Mouse (Mus musculus): ENCODE results near the gene Usf3. TPM values are rescaled to one million over a fixed set of nuclear protein-coding genes. Genes with fewer than 3 reads are reported as not detected.

Gene Usf3
- polyA plus RNA-seq, 1 experiment from 2014 or later, result 4.7 TPM

- H3K9ac ChIP-seq (ENCODE audit: low read length), result no peak overlapping the region; the same call in 1 of the 2 replicates
- peak overlapping the region; percentile 60 for H3K4me2 ChIP-seq (ENCODE audit: low read length)
- no peaks in the 10 kb centered on the region for H3K27me3 ChIP-seq (ENCODE audit: control insufficient read depth, insufficient read depth, low read length)
- peak; percentile 38 for ATAC-seq (ENCODE audit: insufficient number of reproducible peaks, insufficient read depth, low FRiP score, low read depth)
- H3K9me3 ChIP-seq (ENCODE audit: control insufficient read depth, low read length), result no peaks in the 10 kb centered on the region
- H3K27ac ChIP-seq (replicated peaks in 1 of 2; ENCODE audit: control insufficient read depth in 1 of 2, insufficient read depth in 1 of 2, low read depth in 2 of 2, low read length in 2 of 2), result peak overlapping the region; percentile 65 to 66; a peak in 3 of 4 replicates
- 20% methylated on average over 10 of the region's 10 CpGs for WGBS
- peak overlapping the region in 1 of 2 experiments; percentile 21; a peak in 3 of 4 replicates for H3K4me3 ChIP-seq (ENCODE audit: control insufficient read depth in 1 of 2, insufficient read depth in 1 of 2, low read depth in 1 of 2, low read length in 2 of 2)
- H3K4me1 ChIP-seq (ENCODE audit: control insufficient read depth in 2 of 2, insufficient read depth in 2 of 2, low read length in 2 of 2), result peaks cover 14 to 16% of the 10 kb centered on the region in 2 experiments
- no peaks in the 10 kb centered on the region for H3K36me3 ChIP-seq (ENCODE audit: control insufficient read depth, insufficient read depth, low read length)
Measured at GRCm38 (mm10) chr16:44238835-44239263, 65.8 kb downstream of the Usf3 start.

GRCm38 (mm10) chr16:44240406-44240805, 67.4 kb downstream of the Usf3 start:
- no peaks in the 10 kb centered on the region for H3K9me3 ChIP-seq (ENCODE audit: control insufficient read depth, low read length)
- no peak overlapping the region for H3K4me2 ChIP-seq (ENCODE audit: low read length)
- H3K9ac ChIP-seq (ENCODE audit: low read length), result no peak overlapping the region
- ATAC-seq (ENCODE audit: insufficient number of reproducible peaks, insufficient read depth, low FRiP score, low read depth), result no peak
- H3K4me1 ChIP-seq (ENCODE audit: control insufficient read depth in 2 of 2, insufficient read depth in 2 of 2, low read length in 2 of 2), result peaks cover 14 to 16% of the 10 kb centered on the region in 2 experiments
- H3K27me3 ChIP-seq (ENCODE audit: control insufficient read depth, insufficient read depth, low read length), result no peaks in the 10 kb centered on the region
- H3K27ac ChIP-seq (replicated peaks in 1 of 2; ENCODE audit: control insufficient read depth in 1 of 2, insufficient read depth in 1 of 2, low read depth in 2 of 2, low read length in 2 of 2), result no peak overlapping the region
- H3K4me3 ChIP-seq (ENCODE audit: control insufficient read depth in 1 of 2, insufficient read depth in 1 of 2, low read depth in 1 of 2, low read length in 2 of 2), result no peak overlapping the region
- 48% methylated on average over 8 of the region's 8 CpGs for WGBS
- H3K36me3 ChIP-seq (ENCODE audit: control insufficient read depth, insufficient read depth, low read length), result no peaks in the 10 kb centered on the region

- H3K36me3 ChIP-seq (ENCODE audit: control insufficient read depth, insufficient read depth, low read length), result no peaks in the 10 kb centered on the region
- no peak overlapping the region for H3K9ac ChIP-seq (ENCODE audit: low read length)
- no peaks in the 10 kb centered on the region for H3K27me3 ChIP-seq (ENCODE audit: control insufficient read depth, insufficient read depth, low read length)
- no peak overlapping the region for H3K4me2 ChIP-seq (ENCODE audit: low read length)
- no peak overlapping the region for H3K27ac ChIP-seq (replicated peaks in 1 of 2; ENCODE audit: control insufficient read depth in 1 of 2, insufficient read depth in 1 of 2, low read depth in 2 of 2, low read length in 2 of 2)
- no peak for ATAC-seq (ENCODE audit: insufficient number of reproducible peaks, insufficient read depth, low FRiP score, low read depth)
- WGBS, result 0% methylated on average over 1 of the region's 1 CpGs
- peaks cover 3% of the 10 kb centered on the region; the same call in 1 of the 2 replicates for H3K9me3 ChIP-seq (ENCODE audit: control insufficient read depth, low read length)
- no peak overlapping the region for H3K4me3 ChIP-seq (ENCODE audit: control insufficient read depth in 1 of 2, insufficient read depth in 1 of 2, low read depth in 1 of 2, low read length in 2 of 2)
- H3K4me1 ChIP-seq (ENCODE audit: control insufficient read depth in 2 of 2, insufficient read depth in 2 of 2, low read length in 2 of 2), result peaks cover 14 to 16% of the 10 kb centered on the region in 2 experiments
Measured at GRCm38 (mm10) chr16:44242633-44243032, 69.6 kb downstream of the Usf3 start.

- H3K27ac ChIP-seq (replicated peaks in 1 of 2; ENCODE audit: control insufficient read depth in 1 of 2, insufficient read depth in 1 of 2, low read depth in 2 of 2, low read length in 2 of 2), result no peak overlapping the region
- no peak overlapping the region for H3K4me3 ChIP-seq (ENCODE audit: control insufficient read depth in 1 of 2, insufficient read depth in 1 of 2, low read depth in 1 of 2, low read length in 2 of 2)
- H3K9me3 ChIP-seq (ENCODE audit: control insufficient read depth, low read length), result peaks cover 3% of the 10 kb centered on the region; the same call in 1 of the 2 replicates
- H3K9ac ChIP-seq (ENCODE audit: low read length), result no peak overlapping the region
- H3K36me3 ChIP-seq (ENCODE audit: control insufficient read depth, insufficient read depth, low read length), result no peaks in the 10 kb centered on the region
- ATAC-seq (ENCODE audit: insufficient number of reproducible peaks, insufficient read depth, low FRiP score, low read depth), result no peak
- 57% methylated on average over 7 of the region's 7 CpGs for WGBS
- H3K27me3 ChIP-seq (ENCODE audit: control insufficient read depth, insufficient read depth, low read length), result no peaks in the 10 kb centered on the region
- no peak overlapping the region for H3K4me2 ChIP-seq (ENCODE audit: low read length)
- peaks cover 12 to 15% of the 10 kb centered on the region in 2 experiments for H3K4me1 ChIP-seq (ENCODE audit: control insufficient read depth in 2 of 2, insufficient read depth in 2 of 2, low read length in 2 of 2)
Measured at GRCm38 (mm10) chr16:44243323-44243722, 70.3 kb downstream of the Usf3 start.

- Histone ChIP-seq H3K4me2 (ENCODE audit: low read length) (no peak overlapping the region), H3K9ac (ENCODE audit: low read length) (no peak overlapping the region), H3K27ac (replicated peaks in 1 of 2; ENCODE audit: control insufficient read depth in 1 of 2, insufficient read depth in 1 of 2, low read depth in 2 of 2, low read length in 2 of 2) (no peak overlapping the region), H3K4me3 (ENCODE audit: control insufficient read depth in 1 of 2, insufficient read depth in 1 of 2, low read depth in 1 of 2, low read length in 2 of 2) (no peak overlapping the region), H3K36me3 (ENCODE audit: control insufficient read depth, insufficient read depth, low read length) (no peaks in the 10 kb centered on the region), H3K27me3 (ENCODE audit: control insufficient read depth, insufficient read depth, low read length) (no peaks in the 10 kb centered on the region), H3K9me3 (ENCODE audit: control insufficient read depth, low read length) (peaks cover 3% of the 10 kb centered on the region; the same call in 1 of the 2 replicates), H3K4me1 (ENCODE audit: control insufficient read depth in 2 of 2, insufficient read depth in 2 of 2, low read length in 2 of 2) (peaks cover 0 to 3% of the 10 kb centered on the region in 2 experiments; a peak in 1 of 4 replicates)
- 68% methylated on average over 10 of the region's 10 CpGs for WGBS
- no peak for ATAC-seq (ENCODE audit: insufficient number of reproducible peaks, insufficient read depth, low FRiP score, low read depth)
Measured at GRCm38 (mm10) chr16:44249985-44250384, 76.9 kb downstream of the Usf3 start.

GRCm38 (mm10) chr16:44252735-44253134, 79.7 kb downstream of the Usf3 start:
- Histone ChIP-seq H3K9ac (ENCODE audit: low read length) (no peak overlapping the region), H3K36me3 (ENCODE audit: control insufficient read depth, insufficient read depth, low read length) (no peaks in the 10 kb centered on the region), H3K4me3 (ENCODE audit: control insufficient read depth in 1 of 2, insufficient read depth in 1 of 2, low read depth in 1 of 2, low read length in 2 of 2) (no peak overlapping the region), H3K4me2 (ENCODE audit: low read length) (no peak overlapping the region), H3K27ac (replicated peaks in 1 of 2; ENCODE audit: control insufficient read depth in 1 of 2, insufficient read depth in 1 of 2, low read depth in 2 of 2, low read length in 2 of 2) (no peak overlapping the region), H3K27me3 (ENCODE audit: control insufficient read depth, insufficient read depth, low read length) (no peaks in the 10 kb centered on the region), H3K9me3 (ENCODE audit: control insufficient read depth, low read length) (no peaks in the 10 kb centered on the region), H3K4me1 (ENCODE audit: control insufficient read depth in 2 of 2, insufficient read depth in 2 of 2, low read length in 2 of 2) (peaks cover 0 to 7% of the 10 kb centered on the region in 2 experiments; a peak in 2 of 4 replicates)
- WGBS, result 84% methylated on average over 3 of the region's 3 CpGs
- no peak for ATAC-seq (ENCODE audit: insufficient number of reproducible peaks, insufficient read depth, low FRiP score, low read depth)

- no peak overlapping the region for H3K4me2 ChIP-seq (ENCODE audit: low read length)
- 72% methylated on average over 7 of the region's 7 CpGs for WGBS
- ATAC-seq (ENCODE audit: insufficient number of reproducible peaks, insufficient read depth, low FRiP score, low read depth), result no peak
- H3K9me3 ChIP-seq (ENCODE audit: control insufficient read depth, low read length), result no peaks in the 10 kb centered on the region
- no peaks in the 10 kb centered on the region for H3K36me3 ChIP-seq (ENCODE audit: control insufficient read depth, insufficient read depth, low read length)
- H3K4me3 ChIP-seq (ENCODE audit: control insufficient read depth in 1 of 2, insufficient read depth in 1 of 2, low read depth in 1 of 2, low read length in 2 of 2), result no peak overlapping the region
- H3K9ac ChIP-seq (ENCODE audit: low read length), result no peak overlapping the region
- no peaks in the 10 kb centered on the region for H3K27me3 ChIP-seq (ENCODE audit: control insufficient read depth, insufficient read depth, low read length)
- peaks cover 0 to 7% of the 10 kb centered on the region in 2 experiments; a peak in 2 of 4 replicates for H3K4me1 ChIP-seq (ENCODE audit: control insufficient read depth in 2 of 2, insufficient read depth in 2 of 2, low read length in 2 of 2)
- H3K27ac ChIP-seq (replicated peaks in 1 of 2; ENCODE audit: control insufficient read depth in 1 of 2, insufficient read depth in 1 of 2, low read depth in 2 of 2, low read length in 2 of 2), result no peak overlapping the region
Measured at GRCm38 (mm10) chr16:44253797-44254634, 81.0 kb downstream of the Usf3 start.

Measured in heart, embryonic 14.5 days (tissue).